Comparison of ENCODE assay signal across 8 mouse cellular contexts in the genomic region with DNA sequence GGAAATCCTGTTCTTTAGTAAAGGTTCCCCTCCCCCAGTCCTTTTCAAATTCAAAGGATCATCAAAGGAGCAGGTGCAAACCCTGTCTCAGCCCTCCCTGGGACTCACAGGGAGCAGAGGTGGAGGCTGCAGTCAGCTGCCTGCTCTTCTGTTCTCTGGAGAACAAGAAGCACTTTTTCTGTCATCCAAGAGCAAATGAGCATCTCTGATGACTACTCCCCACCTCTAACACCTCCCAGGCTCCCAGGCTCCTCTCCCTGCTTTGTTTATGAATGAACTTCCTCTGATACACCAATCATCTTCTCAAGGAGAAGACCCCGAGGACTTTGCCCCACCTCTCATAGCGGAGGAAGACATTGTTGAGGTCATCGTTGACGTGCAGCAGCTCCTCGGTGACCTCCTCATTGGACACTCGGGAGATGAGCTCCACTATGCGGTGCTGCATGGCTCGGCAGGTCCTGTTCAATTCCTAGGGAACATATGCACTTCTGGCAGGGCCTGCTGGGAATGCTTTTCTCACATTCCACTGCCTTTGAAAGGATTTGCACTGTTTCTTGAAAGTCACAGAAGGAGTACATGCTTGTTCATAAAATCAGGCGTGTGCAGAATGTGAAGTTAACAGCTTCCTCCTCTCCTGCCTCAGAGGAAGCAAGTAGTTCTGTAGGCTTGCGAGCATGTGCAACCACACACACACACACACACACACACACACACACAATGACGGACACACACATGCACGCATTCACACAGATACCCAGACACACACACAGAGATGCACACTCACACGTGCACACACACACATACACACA. TPM values are rescaled to one million over a fixed set of nuclear protein-coding genes. Genes with fewer than 3 reads are reported as not detected.
DNase-seq lines count a peak whose midpoint lies in the region; ATAC-seq lines count a peak whose summit lies in the region.

No protein-coding gene starts in this region.

- peak overlapping the region; percentile 70 for H3K4me3 ChIP-seq in megakaryocyte, embryonic 14.5 days (replicated peaks)
- H3K4me3 ChIP-seq in forebrain, embryonic 13.5 days, result no peak overlapping the region
- no peak overlapping the region for H3K4me3 ChIP-seq in midbrain, embryonic 10.5 days
- no peak overlapping the region for H3K4me3 ChIP-seq in liver, embryonic 12.5 days
- no peak overlapping the region for H3K4me3 ChIP-seq in kidney, embryonic 16.5 days (ENCODE audit: low read length)

- H3K9ac ChIP-seq in forebrain, embryonic 13.5 days, result no peak overlapping the region
- H3K9ac ChIP-seq in liver, embryonic 12.5 days, result no peak overlapping the region
- H3K9ac ChIP-seq in kidney, embryonic 16.5 days (replicated peaks; ENCODE audit: low read length), result no peak overlapping the region

- ATAC-seq in megakaryocyte, adult 5-6 weeks (ENCODE audit: poor library complexity, severe bottlenecking), result no peak
- ATAC-seq in forebrain, embryonic 13.5 days, result 0 out of 2 replicates have a peak, but pooled peaks have one; percentile 36
- ATAC-seq in liver, embryonic 12.5 days, result no peak
- no peak for ATAC-seq in kidney, embryonic 16.5 days (ENCODE audit: low FRiP score, low TSS enrichment)

- H3K4me2 ChIP-seq in forebrain, embryonic 13.5 days, result no peak overlapping the region; the same call in 1 of the 2 replicates
- H3K4me2 ChIP-seq in liver, embryonic 12.5 days, result no peak overlapping the region
- H3K4me2 ChIP-seq in kidney, embryonic 16.5 days (replicated peaks; ENCODE audit: low read depth, low read length), result no peak overlapping the region

- peak; percentile 22 for DNase-seq in midbrain, embryonic 10.5 days (ENCODE audit: low spot score)
- peak; percentile 79 for DNase-seq in thymus, postnatal 14 days
- no peak for DNase-seq in urinary bladder, postnatal 36 days (ENCODE audit: low spot score in 2 of 2)

- no peaks in the 10 kb centered on the region for H3K27me3 ChIP-seq in megakaryocyte, embryonic 14.5 days (replicated peaks)
- no peaks in the 10 kb centered on the region for H3K27me3 ChIP-seq in forebrain, embryonic 13.5 days
- no peaks in the 10 kb centered on the region for H3K27me3 ChIP-seq in midbrain, embryonic 10.5 days (ENCODE audit: low read depth, poor library complexity, severe bottlenecking)
- H3K27me3 ChIP-seq in liver, embryonic 12.5 days (replicated peaks), result no peaks in the 10 kb centered on the region
- H3K27me3 ChIP-seq in kidney, embryonic 16.5 days (ENCODE audit: insufficient read depth, low read length), result no peaks in the 10 kb centered on the region

- peaks cover 69% of the 10 kb centered on the region for H3K36me3 ChIP-seq in megakaryocyte, embryonic 14.5 days (replicated peaks; ENCODE audit: low read length)
- peaks cover 9% of the 10 kb centered on the region; the same call in 1 of the 2 replicates for H3K36me3 ChIP-seq in forebrain, embryonic 13.5 days (ENCODE audit: poor library complexity, severe bottlenecking)
- H3K36me3 ChIP-seq in midbrain, embryonic 10.5 days, result peaks cover 5% of the 10 kb centered on the region; the same call in 1 of the 2 replicates
- H3K36me3 ChIP-seq in liver, embryonic 12.5 days, result peaks cover 14% of the 10 kb centered on the region
- no peaks in the 10 kb centered on the region; the same call in 1 of the 2 replicates for H3K36me3 ChIP-seq in kidney, embryonic 16.5 days (ENCODE audit: insufficient read depth, low read length)

- WGBS in forebrain, embryonic 13.5 days, result 44% methylated on average over 13 of the region's 13 CpGs
- 59% methylated on average over 13 of the region's 13 CpGs for WGBS in midbrain, embryonic 10.5 days
- WGBS in liver, embryonic 12.5 days (ENCODE audit: insufficient replicate concordance), result 52% methylated on average over 13 of the region's 13 CpGs
- 48% methylated on average over 13 of the region's 13 CpGs for WGBS in kidney, embryonic 16.5 days

- peak overlapping the region; percentile 77 for H3K27ac ChIP-seq in forebrain, embryonic 13.5 days
- peak overlapping the region; percentile 61; the same call in 1 of the 2 replicates for H3K27ac ChIP-seq in midbrain, embryonic 10.5 days (replicated peaks)
- no peak overlapping the region for H3K27ac ChIP-seq in liver, embryonic 12.5 days
- no peak overlapping the region for H3K27ac ChIP-seq in kidney, embryonic 16.5 days (ENCODE audit: low read length)

- peaks cover 3% of the 10 kb centered on the region; the same call in 1 of the 2 replicates for H3K9me3 ChIP-seq in megakaryocyte, embryonic 14.5 days
- H3K9me3 ChIP-seq in forebrain, embryonic 13.5 days (replicated peaks), result no peaks in the 10 kb centered on the region
- H3K9me3 ChIP-seq in midbrain, embryonic 10.5 days (replicated peaks), result no peaks in the 10 kb centered on the region
- no peaks in the 10 kb centered on the region for H3K9me3 ChIP-seq in liver, embryonic 12.5 days (replicated peaks)
- peaks cover 4% of the 10 kb centered on the region; the same call in 1 of the 2 replicates for H3K9me3 ChIP-seq in kidney, embryonic 16.5 days (ENCODE audit: low read length)

- H3K4me1 ChIP-seq in megakaryocyte, embryonic 14.5 days, result peaks cover 63% of the 10 kb centered on the region
- peaks cover 15% of the 10 kb centered on the region for H3K4me1 ChIP-seq in forebrain, embryonic 13.5 days
- peaks cover 20% of the 10 kb centered on the region for H3K4me1 ChIP-seq in midbrain, embryonic 10.5 days
- H3K4me1 ChIP-seq in liver, embryonic 12.5 days, result 0 out of 2 replicates have a peak, but pooled peaks cover 20% of the 10 kb centered on the region
- H3K4me1 ChIP-seq in kidney, embryonic 16.5 days (ENCODE audit: insufficient read depth, low read length), result no peaks in the 10 kb centered on the region

RNA-seq across cellular contexts. Expression of gene Srebf1, which starts 26.4 kb away (rescaled TPM):
- 138 and 188 TPM in 2 replicates for polyA plus RNA-seq in megakaryocyte, embryonic 14.5 days (2012; ENCODE audit: insufficient read depth, low replicate concordance)
- 27.5 and 37.3 TPM in 2 replicates for total RNA-seq in megakaryocyte, adult 5-6 weeks (2015)
- total RNA-seq in megakaryocyte, adult 5-6 weeks (2017), result 27.6 and 43.3 TPM in 2 replicates
- 52.1 and 56.7 TPM in 2 replicates for polyA plus RNA-seq in forebrain, embryonic 13.5 days (2015; fragmentation: Nextera tagmentation; extraction: Ambion mirVana)
- polyA plus RNA-seq in midbrain, embryonic 10.5 days (2016; fragmentation: Nextera tagmentation; extraction: Ambion mirVana), result 47.0 and 51.0 TPM in 2 replicates
- polyA plus RNA-seq in liver, embryonic 12.5 days (2016; fragmentation: Nextera tagmentation; extraction: Ambion mirVana), result 45.7 and 50.9 TPM in 2 replicates
- 51.3 and 62.2 TPM in 2 replicates for polyA plus RNA-seq in kidney, embryonic 16.5 days (2015; fragmentation: Nextera tagmentation; extraction: Ambion mirVana)

Comparison
In these comparisons a context has a peak if more than half of its experiments do, and no peak if none do; other contexts are left out.
1. H3K27ac ChIP-seq: peak in forebrain, embryonic 13.5 days (single experiment) and midbrain, embryonic 10.5 days (single experiment); none in liver, embryonic 12.5 days (single experiment) and kidney, embryonic 16.5 days (single experiment).
2. DNase-seq: peak in midbrain, embryonic 10.5 days (single experiment) and thymus, postnatal 14 days (single experiment); none in urinary bladder, postnatal 36 days (0 of 2).